In the genomic region with DNA sequence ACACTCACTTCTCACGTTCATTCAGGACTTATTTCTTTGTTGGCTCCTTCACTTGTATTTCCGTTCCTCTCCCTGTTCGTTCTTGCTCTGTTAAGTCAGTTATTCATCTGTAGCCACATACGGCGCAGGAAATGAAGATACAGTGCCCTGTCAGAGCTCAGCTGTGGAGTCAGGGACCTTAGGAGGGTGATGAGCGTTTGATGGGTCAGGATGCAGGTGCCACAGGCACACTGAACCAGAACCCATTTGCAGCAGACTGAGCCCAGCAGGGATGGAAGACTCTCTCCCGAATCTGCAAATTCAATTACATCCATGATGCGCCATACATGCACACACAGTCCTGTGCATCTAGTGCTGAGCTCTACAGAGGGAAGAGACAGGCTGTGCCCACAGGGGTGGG, we compare ENCODE assay signal across 24 mouse cellular contexts.
A peak's percentile ranks its signal among the peaks of the same experiment; 100 is the strongest.
DNase-seq lines count a peak whose midpoint lies in the region; ATAC-seq lines count a peak whose summit lies in the region.
"Had no signal": no experiment of that assay in that cellular context is flagged by ENCODE, and none has a peak within 500 bp of the region (broad histone marks: within the 10 kb centered on the region; RNA-seq: fewer than 3 reads in every experiment).

No protein-coding gene starts in this region.

- no peak; the same call in 1 of the 2 replicates for ATAC-seq in hindbrain, embryonic 13.5 days (ENCODE audit: low FRiP score)
- no peak for ATAC-seq in hindbrain, embryonic 11.5 days (ENCODE audit: low FRiP score)
- peak; percentile 62; the same call in 1 of the 2 replicates for ATAC-seq in neural tube, embryonic 13.5 days (ENCODE audit: low read depth)
- ATAC-seq: activated CD4-positive, CD25-positive, alpha-beta regulatory T cell, adult 4 months; forebrain, embryonic 15.5 days had no signal

- intact Hi-C loops in heart, postnatal 25 days (cut with DNase I): no loop called here

- no peak overlapping the region for H3K4me2 ChIP-seq in hindbrain, embryonic 13.5 days
- no peak overlapping the region for H3K4me2 ChIP-seq in hindbrain, embryonic 11.5 days (replicated peaks; ENCODE audit: low read depth, low read length)
- no peak overlapping the region for H3K4me2 ChIP-seq in neural tube, embryonic 13.5 days
- H3K4me2 ChIP-seq: embryonic facial prominence, embryonic 13.5 days; forebrain, embryonic 12.5 days; forebrain, embryonic 15.5 days; heart, embryonic 11.5 days had no signal

- H3K9me3 ChIP-seq in hindbrain, embryonic 13.5 days: no peaks in the 10 kb centered on the region
- no peaks in the 10 kb centered on the region for H3K9me3 ChIP-seq in hindbrain, embryonic 11.5 days (ENCODE audit: control insufficient read depth, low read length)
- no peaks in the 10 kb centered on the region for H3K9me3 ChIP-seq in neural tube, embryonic 13.5 days
- H3K9me3 ChIP-seq: embryonic facial prominence, embryonic 10.5 days; embryonic facial prominence, embryonic 13.5 days; forebrain, embryonic 12.5 days; forebrain, embryonic 15.5 days had no signal

- peak; percentile 66 for DNase-seq in heart, adult 11 months
- no peak for DNase-seq in heart, postnatal 25 days (ENCODE audit: low spot score)
- no peak for DNase-seq in hindbrain, embryonic 11.5 days (ENCODE audit: low spot score)
- no peak for DNase-seq in neural tube, embryonic 10.5 days (ENCODE audit: extremely low spot score, low spot score)
- DNase-seq in urinary bladder, adult 18-20 months (ENCODE audit: low spot score in 2 of 2): no peak
- DNase-seq: adrenal gland, adult 8-10 months; adrenal gland, postnatal 25 days; cerebellum, adult 11-12 months; cerebellum, adult 8-10 months; cerebellum, postnatal 10 days; cerebellum, postnatal 36 days; embryo, embryonic 11 days; gastrocnemius, postnatal 25 days; heart, adult 2 months; heart, postnatal 4 days had no signal

- peaks cover 15% of the 10 kb centered on the region; the same call in 1 of the 2 replicates for H3K4me1 ChIP-seq in hindbrain, embryonic 13.5 days (replicated peaks)
- no peaks in the 10 kb centered on the region for H3K4me1 ChIP-seq in hindbrain, embryonic 11.5 days (replicated peaks; ENCODE audit: control insufficient read depth, insufficient read depth, low read length)
- no peaks in the 10 kb centered on the region; the same call in 1 of the 2 replicates for H3K4me1 ChIP-seq in neural tube, embryonic 13.5 days (replicated peaks)
- H3K4me1 ChIP-seq: embryonic facial prominence, embryonic 10.5 days; forebrain, embryonic 12.5 days; forebrain, embryonic 15.5 days had no signal

- WGBS in hindbrain, embryonic 13.5 days: 70% methylated on average over 8 of the region's 8 CpGs
- WGBS in hindbrain, embryonic 11.5 days: 85% methylated on average over 8 of the region's 8 CpGs
- WGBS in neural tube, embryonic 13.5 days: 67% methylated on average over 8 of the region's 8 CpGs

- no peaks in the 10 kb centered on the region for H3K27me3 ChIP-seq in hindbrain, embryonic 13.5 days
- no peaks in the 10 kb centered on the region for H3K27me3 ChIP-seq in hindbrain, embryonic 11.5 days (ENCODE audit: control insufficient read depth, insufficient read depth, low read length)
- H3K27me3 ChIP-seq in neural tube, embryonic 13.5 days: no peaks in the 10 kb centered on the region
- H3K27me3 ChIP-seq: forebrain, embryonic 15.5 days had no signal

- no peak overlapping the region for H3K4me3 ChIP-seq in hindbrain, embryonic 13.5 days
- no peak overlapping the region for H3K4me3 ChIP-seq in hindbrain, embryonic 11.5 days (ENCODE audit: low read depth, low read length)
- H3K4me3 ChIP-seq in neural tube, embryonic 13.5 days: no peak overlapping the region
- H3K4me3 ChIP-seq: embryonic facial prominence, embryonic 10.5 days; embryonic facial prominence, embryonic 13.5 days; erythroblast, embryonic 14.5 days; forebrain, embryonic 12.5 days; forebrain, embryonic 15.5 days; heart, adult 2 months had no signal

- H3K9ac ChIP-seq in hindbrain, embryonic 13.5 days: no peak overlapping the region
- no peak overlapping the region for H3K9ac ChIP-seq in hindbrain, embryonic 11.5 days (ENCODE audit: low read depth, low read length)
- H3K9ac ChIP-seq in neural tube, embryonic 13.5 days: no peak overlapping the region
- H3K9ac ChIP-seq: embryonic facial prominence, embryonic 13.5 days; forebrain, embryonic 12.5 days; forebrain, embryonic 15.5 days had no signal

- no peaks in the 10 kb centered on the region for H3K36me3 ChIP-seq in hindbrain, embryonic 13.5 days
- no peaks in the 10 kb centered on the region for H3K36me3 ChIP-seq in hindbrain, embryonic 11.5 days (ENCODE audit: control insufficient read depth, insufficient read depth, low read length)
- no peaks in the 10 kb centered on the region for H3K36me3 ChIP-seq in neural tube, embryonic 13.5 days
- H3K36me3 ChIP-seq: embryonic facial prominence, embryonic 10.5 days; embryonic facial prominence, embryonic 13.5 days; forebrain, embryonic 12.5 days; forebrain, embryonic 15.5 days had no signal

- 0 out of 2 replicates have a peak overlapping the region, but pooled peaks have one; percentile 36 for H3K27ac ChIP-seq in hindbrain, embryonic 13.5 days
- no peak overlapping the region for H3K27ac ChIP-seq in hindbrain, embryonic 11.5 days (ENCODE audit: low read depth, low read length)
- no peak overlapping the region for H3K27ac ChIP-seq in neural tube, embryonic 13.5 days (replicated peaks)
- H3K27ac ChIP-seq: embryonic facial prominence, embryonic 10.5 days; embryonic facial prominence, embryonic 13.5 days; forebrain, embryonic 12.5 days; forebrain, embryonic 15.5 days; heart, adult 2 months had no signal
